Mouse (Mus musculus) CH12.LX (cell line): ENCODE measurements around the gene 0610030E20Rik. TPM values are rescaled to one million over a fixed set of nuclear protein-coding genes. Genes with fewer than 3 reads are reported as not detected.

Experiments used
- DNase-seq: peaks from one replicate; pipeline ENCODE4 v3.0.0-alpha.2; 2013; ENCODE audit errors: extremely low read depth
- H3K27ac ChIP-seq: 2 replicates; pipeline ENCODE4 v1.5.1; 2012; ENCODE audit warnings: low read depth, mild to moderate bottlenecking, control low read depth, moderate library complexity; ENCODE audit not compliant: insufficient read depth
- H3K27me3 ChIP-seq: replicated peaks from 2 replicates; pipeline ENCODE3; 2012; ENCODE audit warnings: inconsistent platforms
- H3K36me3 ChIP-seq, 2 experiments: replicated peaks in 1 of 2; 2 replicates each; pipeline versions ENCODE3 to v1.6.1; 2012; ENCODE audit warnings: inconsistent platforms in 1 of 2, low read length in 1 of 2, mild to moderate bottlenecking in 1 of 2, mixed read lengths in 1 of 2, moderate library complexity in 1 of 2; ENCODE audit not compliant: control insufficient read depth in 1 of 2, insufficient read depth in 1 of 2
- H3K4me1 ChIP-seq, 2 experiments: 2 replicates each; pipeline ENCODE4 v1.6.1; 2012; ENCODE audit warnings: inconsistent platforms in 1 of 2, moderate library complexity in 1 of 2; ENCODE audit not compliant: insufficient read depth in 2 of 2, control insufficient read depth in 1 of 2
- H3K4me2 ChIP-seq: 2 replicates; pipeline ENCODE4 v1.6.1; 2012; ENCODE audit warnings: low read depth, mild to moderate bottlenecking, control low read depth; ENCODE audit not compliant: poor library complexity, insufficient read depth, severe bottlenecking
- H3K4me3 ChIP-seq, 3 experiments: fragments of 150-350 bp in 1 of 3; sonication (generic) in 1 of 3; replicated peaks in 1 of 3; 2 replicates each; pipeline versions ENCODE3 to v1.5.1; 2011 to 2012; ENCODE audit warnings: low read depth in 2 of 3, low read length in 2 of 3, mild to moderate bottlenecking in 2 of 3, moderate library complexity in 2 of 3, control low read depth in 1 of 3, improper control_type of control experiment in 1 of 3, inconsistent platforms in 1 of 3, mixed read lengths in 1 of 3; ENCODE audit not compliant: poor library complexity in 1 of 3
- H3K79me2 ChIP-seq: replicated peaks from 2 replicates; pipeline ENCODE4 v1.6.1; 2012; ENCODE audit warnings: mild to moderate bottlenecking, moderate library complexity; ENCODE audit not compliant: control insufficient read depth, poor library complexity, insufficient read depth, severe bottlenecking; ENCODE audit errors: extremely low read depth
- H3K9ac ChIP-seq: 2 replicates; pipeline ENCODE4 v1.6.1; 2012; ENCODE audit warnings: low read depth, mild to moderate bottlenecking, control low read depth, moderate library complexity; ENCODE audit not compliant: insufficient read depth
- H3K9me3 ChIP-seq: replicated peaks from 2 replicates; pipeline ENCODE3; 2012; ENCODE audit warnings: low read length, inconsistent platforms, mixed read lengths
- CHD2 ChIP-seq: IDR thresholded peaks from 2 replicates; pipeline ENCODE4 v1.6.1; 2011; ENCODE audit warnings: low read length, improper control_type of control experiment
- CTCF ChIP-seq, 2 experiments: IDR thresholded peaks in 1 of 2; conservative IDR thresholded peaks in 1 of 2; 2 replicates each; pipeline ENCODE4 v1.5.1; 2011 to 2012; ENCODE audit warnings: low read depth in 2 of 2, low read length in 2 of 2, improper control_type of control experiment in 1 of 2, inconsistent platforms in 1 of 2, mild to moderate bottlenecking in 1 of 2, moderate library complexity in 1 of 2
- ELF1 ChIP-seq: IDR thresholded peaks from 2 replicates; pipeline ENCODE4 v1.6.1; 2014; ENCODE audit warnings: low read depth, mild to moderate bottlenecking, inconsistent platforms, low read length, improper control_type of control experiment
- JUND ChIP-seq: conservative IDR thresholded peaks from 2 replicates; pipeline ENCODE4 v1.6.1; 2011; ENCODE audit warnings: low read depth, low read length, improper control_type of control experiment
- MAZ ChIP-seq: IDR thresholded peaks from 2 replicates; pipeline ENCODE4 v1.6.1; 2012; ENCODE audit warnings: low read depth, mild to moderate bottlenecking, inconsistent platforms, low read length, improper control_type of control experiment, moderate library complexity
- MYC ChIP-seq: IDR thresholded peaks from 2 replicates; pipeline ENCODE4 v1.6.1; 2011; ENCODE audit warnings: low read depth, mild to moderate bottlenecking, improper control_type of control experiment, low read length
- NRF1 ChIP-seq: IDR thresholded peaks from 2 replicates; pipeline ENCODE4 v1.6.1; 2014; ENCODE audit warnings: low read depth, mild to moderate bottlenecking, inconsistent platforms, low read length, improper control_type of control experiment, moderate library complexity
- PAX5 ChIP-seq: IDR thresholded peaks from 2 replicates; pipeline ENCODE4 v1.6.1; 2012; ENCODE audit warnings: low read length, inconsistent platforms, mixed read lengths
- RCOR1 ChIP-seq: conservative IDR thresholded peaks from 2 replicates; pipeline ENCODE4 v1.6.1; 2012; ENCODE audit warnings: low read depth, mild to moderate bottlenecking, inconsistent platforms, low read length, improper control_type of control experiment
- SIN3A ChIP-seq: IDR thresholded peaks from 2 replicates; pipeline ENCODE4 v1.6.1; 2012; ENCODE audit warnings: low read length, improper control_type of control experiment, inconsistent platforms
- TBP ChIP-seq: conservative IDR thresholded peaks from 2 replicates; pipeline ENCODE4 v1.6.1; 2011; ENCODE audit warnings: low read depth, low read length, improper control_type of control experiment
- TCF12 ChIP-seq: IDR thresholded peaks from 2 replicates; pipeline ENCODE4 v1.6.1; 2014; ENCODE audit warnings: low read depth, mild to moderate bottlenecking, inconsistent platforms, low read length, improper control_type of control experiment
- ZKSCAN1 ChIP-seq: IDR thresholded peaks from 2 replicates; pipeline ENCODE4 v1.6.1; 2012; ENCODE audit warnings: low read depth, inconsistent platforms, low read length, improper control_type of control experiment, borderline replicate concordance
- dilution Hi-C: fragments of 300-500 bp; cut with MboI; formaldehyde crosslinking; loops from 2 replicates; pipeline ENCODE4 v1.14.3; 2020; ENCODE audit warnings: low sequenced_read_pairs; ENCODE audit not compliant: extremely low pct_unique_long_range_greater_than_20kb, extremely low pct_ligation_motif_present
- in situ Hi-C: fragments of 300-500 bp; cut with MboI; formaldehyde crosslinking; loops from 3 replicates; pipeline ENCODE4 v1.14.3; 2019; ENCODE audit warnings: low sequenced_read_pairs, low pct_ligation_motif_present, low pct_unique_long_range_greater_than_20kb, mixed read lengths
- polyA plus RNA-seq: library from polyadenylated mRNA; unstranded; fragments of >175 nt; gene quantifications from 2 replicates; pipeline ENCODE4 v1.2.1, GENCODE M21; 2012; ENCODE audit warnings: low read depth; ENCODE audit not compliant: insufficient read length
- total RNA-seq, 2 experiments: library from RNA; depleted of rRNA; stranded (reverse); fragments of 300-350 nt in 1 of 2; fragments of >200 nt in 1 of 2; gene quantifications; 2 replicates each; pipeline ENCODE4 v1.2.3; 2012 to 2014

0610030E20Rik gene
- total and polyA plus RNA-seq, 3 experiments, result 7.2 to 16.9 (median 11.7) TPM

DNA sequence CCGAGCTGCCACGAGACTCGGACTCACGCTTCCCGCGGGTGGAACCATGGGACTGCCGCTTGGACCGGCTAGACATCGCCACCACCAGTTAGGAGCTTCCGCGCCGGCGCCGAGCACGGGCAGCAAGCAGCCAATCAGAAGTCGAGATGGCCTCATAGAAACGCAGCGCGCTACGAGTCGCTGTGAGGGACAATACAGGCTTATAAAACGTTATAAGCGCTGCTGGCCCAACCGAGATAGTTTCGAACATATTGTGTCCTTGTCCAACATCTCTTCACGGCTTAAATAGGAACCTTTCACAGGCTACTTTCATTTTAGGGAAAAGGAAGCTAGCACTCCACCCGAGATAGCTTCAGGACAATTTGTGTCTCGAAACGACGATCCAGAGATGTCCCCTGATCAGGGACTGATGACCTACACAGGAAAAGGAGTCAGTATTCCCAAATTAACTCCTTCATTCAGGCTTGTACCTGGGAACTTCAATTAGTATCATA, 2.0 kb upstream of the 0610030E20Rik start, which contains the start of gene Usp39 (continued):
- TF ChIP-seq CHD2, result no peak
- peak; percentile 82 for TF ChIP-seq TBP
- TF ChIP-seq ZKSCAN1, result no peak
- peak; percentile 80 for TF ChIP-seq NRF1
- TF ChIP-seq CTCF (conservative IDR thresholded peaks at IDR 0.05 in 1 of 2, IDR thresholded peaks at IDR 0.05 in 1 of 2; ENCODE audit: low read depth in 2 of 2, low read length in 2 of 2), result no peak
- TF ChIP-seq RCOR1, result no peak
- peak; percentile 90 for TF ChIP-seq ELF1
- TF ChIP-seq JUND, result no peak
- peak; percentile 64; the same call in 1 of the 2 replicates for TF ChIP-seq TCF12
- no peak for TF ChIP-seq PAX5
- no peak for TF ChIP-seq MAZ

DNA sequence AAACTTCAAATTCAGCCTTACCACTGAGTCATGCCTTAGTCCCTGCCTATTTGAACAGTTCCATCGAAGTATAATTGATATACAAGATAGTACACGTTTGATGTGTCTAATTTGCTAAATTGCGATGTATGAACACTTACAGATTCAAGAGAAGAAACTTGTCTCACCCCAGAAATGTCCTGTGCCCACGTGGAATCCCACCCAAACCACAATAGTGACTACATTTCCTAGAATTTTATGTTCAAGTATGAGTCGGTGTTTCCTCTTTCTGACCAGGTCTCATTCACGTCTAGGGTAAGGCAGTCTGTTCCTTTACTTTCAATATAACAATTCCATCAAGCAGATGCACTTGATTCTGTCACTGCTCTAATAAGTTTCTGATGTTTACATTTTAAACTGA, 1.5 kb upstream of the 0610030E20Rik start:
- Histone ChIP-seq H3K36me3 (peaks cover 23 to 44% of the 10 kb centered on the region in 2 experiments), H3K27me3 (no peaks in the 10 kb centered on the region), H3K4me3 (peak overlapping the region in 2 of 3 experiments; percentile 88 to 93), H3K4me2 (peak overlapping the region; percentile 6), H3K4me1 (peaks cover 13 to 66% of the 10 kb centered on the region in 2 experiments; a peak in 3 of 4 replicates), H3K27ac (no peak overlapping the region), H3K9ac (peak overlapping the region; percentile 93), H3K9me3 (no peaks in the 10 kb centered on the region), H3K79me2 (peaks cover 50% of the 10 kb centered on the region)
- dilution Hi-C loops, result no loop called here
- peak; percentile 18 for DNase-seq
- in situ Hi-C loops, result no loop called here
- TF ChIP-seq SIN3A (no peak), TBP (0 out of 2 replicates have a peak, but pooled peaks have one; percentile 29), MYC (0 out of 2 replicates have a peak, but pooled peaks have one; percentile 16)

DNA sequence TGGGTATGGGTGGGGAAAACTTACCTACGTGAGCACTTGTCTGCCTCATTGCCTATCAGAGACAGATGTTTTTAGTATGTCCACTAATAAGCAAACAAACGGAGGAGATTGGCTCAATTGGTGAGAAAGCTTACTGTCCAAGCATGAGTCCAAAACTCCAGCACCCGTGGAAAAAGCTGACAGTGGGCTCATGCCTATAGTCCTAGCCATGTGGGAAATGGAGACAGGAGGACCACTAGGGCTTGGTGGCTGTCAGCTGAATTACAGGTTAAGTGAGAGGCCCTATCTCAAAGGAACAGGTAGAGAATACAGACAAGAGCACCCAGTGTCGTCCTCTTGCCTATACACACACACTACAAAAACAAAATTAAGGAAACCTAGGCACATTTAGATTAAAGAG, 856 bp upstream of the 0610030E20Rik start:
- Histone ChIP-seq H3K4me1 (peaks cover 13 to 68% of the 10 kb centered on the region in 2 experiments; a peak in 3 of 4 replicates), H3K4me3 (peak overlapping the region in 2 of 3 experiments; percentile 76 to 91), H3K27ac (peak overlapping the region; percentile 16), H3K4me2 (peak overlapping the region; percentile 6; the same call in 1 of the 2 replicates), H3K9ac (peak overlapping the region; percentile 93; the same call in 1 of the 2 replicates), H3K27me3 (no peaks in the 10 kb centered on the region), H3K9me3 (no peaks in the 10 kb centered on the region), H3K36me3 (peaks cover 27 to 45% of the 10 kb centered on the region in 2 experiments), H3K79me2 (peaks cover 44% of the 10 kb centered on the region)
- dilution Hi-C loops, result no loop called here
- DNase-seq, result peak; percentile 40
- in situ Hi-C loops, result no loop called here
- TF ChIP-seq CTCF (conservative IDR thresholded peaks at IDR 0.05 in 1 of 2, IDR thresholded peaks at IDR 0.05 in 1 of 2; ENCODE audit: low read depth in 2 of 2, low read length in 2 of 2) (no peak), PAX5 (no peak)
